Mouse (Mus musculus) cerebral cortex, adult 2 months (tissue): ENCODE measurements around the gene Gpr174.

Source experiments
- WGBS: fragments of 180-500 bp; shearing (Covaris S2); methylation state at CpG from one replicate; pipeline ENCODE4 v1.1.7; 2018; 5-methylcytosine and 5-hydroxymethylcytosine counted together

The Gpr174 gene

GRCm38 (mm10) chrX:107255486-107256227 lies at the start of gene Gpr174:
Gpr174 (plus strand) TSS chrX:107255878.
- 51% methylated on average over 2 of the region's 2 CpGs for WGBS

- 86% methylated on average over 2 of the region's 2 CpGs for WGBS
Measured at GRCm38 (mm10) chrX:107217577-107218090, 38.0 kb upstream of the Gpr174 start.

- WGBS: 88% methylated on average over 1 of the region's 1 CpGs
Measured at GRCm38 (mm10) chrX:107224846-107225245, 30.8 kb upstream of the Gpr174 start.

- WGBS: 58% methylated on average over 1 of the region's 1 CpGs
Measured at GRCm38 (mm10) chrX:107231214-107231613, 24.5 kb upstream of the Gpr174 start.

- 89% methylated on average over 1 of the region's 1 CpGs for WGBS
Measured at GRCm38 (mm10) chrX:107236461-107236860, 19.2 kb upstream of the Gpr174 start.

- 81% methylated on average over 2 of the region's 2 CpGs for WGBS
Measured at GRCm38 (mm10) chrX:107250390-107250789, 5.3 kb upstream of the Gpr174 start.

- 69% methylated on average over 1 of the region's 1 CpGs for WGBS
Measured at GRCm38 (mm10) chrX:107264619-107265018, 8.9 kb downstream of the Gpr174 start.

- 82% methylated on average over 2 of the region's 2 CpGs for WGBS
Measured at GRCm38 (mm10) chrX:107277606-107278005, 21.9 kb downstream of the Gpr174 start.

- 67% methylated on average over 4 of the region's 4 CpGs for WGBS
Measured at GRCm38 (mm10) chrX:107284211-107284610, 28.5 kb downstream of the Gpr174 start.

GRCm38 (mm10) chrX:107297861-107298260 lies 42.2 kb downstream of the Gpr174 start:
- 89% methylated on average over 6 of the region's 6 CpGs for WGBS

- 83% methylated on average over 5 of the region's 5 CpGs for WGBS
Measured at GRCm38 (mm10) chrX:107312533-107312932, 56.9 kb downstream of the Gpr174 start.

GRCm38 (mm10) chrX:107325697-107326381 lies 70.2 kb downstream of the Gpr174 start:
- 71% methylated on average over 8 of the region's 8 CpGs for WGBS

- 88% methylated on average over 3 of the region's 3 CpGs for WGBS
Measured at GRCm38 (mm10) chrX:107329849-107330248, 74.2 kb downstream of the Gpr174 start.

GRCm38 (mm10) chrX:107336609-107337008 lies 80.9 kb downstream of the Gpr174 start:
- WGBS: 100% methylated on average over 1 of the region's 1 CpGs

- 55% methylated on average over 3 of the region's 3 CpGs for WGBS
Measured at GRCm38 (mm10) chrX:107341980-107342379, 86.3 kb downstream of the Gpr174 start.
